Mouse (Mus musculus) telencephalon, adult 2 months (tissue): ENCODE results near the gene Rrp12.

ENCODE experiments used
- DNase-seq: peaks from one replicate; pipeline ENCODE4 v3.0.0-alpha.2; 2011; ENCODE audit warnings: low read depth, low spot score

Rrp12 gene

GRCm38 (mm10) chr19:41830106-41831031, 65.6 kb downstream of the Rrp12 start:
- no peak for DNase-seq

GRCm38 (mm10) chr19:41829381-41830105, 66.4 kb downstream of the Rrp12 start, which contains the start of gene Frat1:
Frat1 (plus strand) TSS chr19:41829970.
- DNase-seq = peak; percentile 95

- no peak for DNase-seq
Observed at GRCm38 (mm10) chr19:41828941-41829340, 67.0 kb downstream of the Rrp12 start.

GRCm38 (mm10) chr19:41826529-41826928, 69.4 kb downstream of the Rrp12 start:
- DNase-seq = no peak

GRCm38 (mm10) chr19:41824950-41825349, 71.0 kb downstream of the Rrp12 start:
- DNase-seq = no peak

GRCm38 (mm10) chr19:41822589-41822988, 73.4 kb downstream of the Rrp12 start:
- no peak for DNase-seq

- no peak for DNase-seq
Observed at GRCm38 (mm10) chr19:41821436-41821835, 74.5 kb downstream of the Rrp12 start.

GRCm38 (mm10) chr19:41818749-41819148, 77.2 kb downstream of the Rrp12 start:
- no peak for DNase-seq

GRCm38 (mm10) chr19:41817325-41817724, 78.6 kb downstream of the Rrp12 start:
- DNase-seq = no peak

- DNase-seq = no peak
Observed at GRCm38 (mm10) chr19:41816915-41817314, 79.1 kb downstream of the Rrp12 start.

- DNase-seq = no peak
Observed at GRCm38 (mm10) chr19:41816410-41816809, 79.6 kb downstream of the Rrp12 start.

- no peak for DNase-seq
Observed at GRCm38 (mm10) chr19:41813374-41813773, 82.6 kb downstream of the Rrp12 start.
